Comparison of ENCODE assay signal across 8 mouse cellular contexts in genomic region chr7:122101747-122102244, GRCm38 (mm10). TPM values are rescaled to one million over a fixed set of nuclear protein-coding genes. Genes with fewer than 3 reads are reported as not detected.
DNase-seq lines count a peak whose midpoint lies in the region; ATAC-seq lines count a peak whose summit lies in the region.

Gene Ndufab1, minus strand, starts transcription at chr7:122101886.

- no peak within 1 kb of the TSS; the same call in 1 of the 2 replicates for H3K27ac ChIP-seq in hindbrain, embryonic 11.5 days (ENCODE audit: low read depth, low read length)

- H3K9me3 ChIP-seq in hindbrain, embryonic 11.5 days (ENCODE audit: control insufficient read depth, low read length): no peaks in the 10 kb centered on the region

- DNase-seq in Muller cell, postnatal 12 days (ENCODE audit: inconsistent ontology term): peak; percentile 93
- DNase-seq in cerebellum, adult 9-10 months: peak; percentile 83
- DNase-seq in frontal cortex, adult 2 months (ENCODE audit: extremely low spot score in 1 of 2, low spot score in 1 of 2): peak; percentile 60 to 89
- peak; percentile 94 for DNase-seq in hindbrain, embryonic 11.5 days (ENCODE audit: low spot score)
- DNase-seq in layer of hippocampus, postnatal 10 days (ENCODE audit: low spot score in 2 of 2): peak; percentile 80 to 89
- peak; percentile 89 for DNase-seq in lung, postnatal 10 days
- DNase-seq in ovary, postnatal 36 days (ENCODE audit: low spot score): peak; percentile 86
- peak; percentile 85 for DNase-seq in thymus, postnatal 25 days

- peak; percentile 99 for ATAC-seq in hindbrain, embryonic 11.5 days (ENCODE audit: low FRiP score)

- peak within 1 kb of the TSS; percentile 84 for H3K9ac ChIP-seq in hindbrain, embryonic 11.5 days (ENCODE audit: low read depth, low read length)

- 0 out of 2 replicates have a peak, but pooled peaks cover 2% of the 10 kb centered on the region for H3K36me3 ChIP-seq in hindbrain, embryonic 11.5 days (ENCODE audit: control insufficient read depth, insufficient read depth, low read length)

- peaks cover 5% of the 10 kb centered on the region for H3K4me1 ChIP-seq in hindbrain, embryonic 11.5 days (replicated peaks; ENCODE audit: control insufficient read depth, insufficient read depth, low read length)

- 1% methylated on average over 20 of the region's 43 CpGs for WGBS in hindbrain, embryonic 11.5 days

- H3K27me3 ChIP-seq in hindbrain, embryonic 11.5 days (ENCODE audit: control insufficient read depth, insufficient read depth, low read length): no peaks in the 10 kb centered on the region

- H3K4me3 ChIP-seq in hindbrain, embryonic 11.5 days (ENCODE audit: low read depth, low read length): peak within 1 kb of the TSS; percentile 78

- H3K4me2 ChIP-seq in hindbrain, embryonic 11.5 days (replicated peaks; ENCODE audit: low read depth, low read length): peak within 1 kb of the TSS; percentile 53

RNA-seq across cellular contexts. Expression of gene Ndufab1, which starts in this region (rescaled TPM):
- 231 and 248 TPM in 2 replicates for polyA plus RNA-seq in frontal cortex, adult 2 months (2012; rRNA removed)
- 649 and 690 TPM in 2 replicates for polyA plus RNA-seq in hindbrain, embryonic 11.5 days (2014; fragmentation: Nextera tagmentation; extraction: Ambion mirVana)
- total RNA-seq in layer of hippocampus, postnatal 10 days (2021): 100 to 1,000 TPM; 291 to 298 TPM
